Mouse (Mus musculus): ENCODE results near the gene Lrrc15. TPM values are rescaled to one million over a fixed set of nuclear protein-coding genes. Genes with fewer than 3 reads are reported as not detected.

The Lrrc15 gene
- total RNA-seq, 4 experiments from 2014 or later = not detected

GRCm38 (mm10) chr16:30278406-30278805 is 4.7 kb downstream of the Lrrc15 start:
- no peak for DNase-seq (ENCODE audit: low spot score in 2 of 2)

GRCm38 (mm10) chr16:30275558-30276340 is 7.3 kb downstream of the Lrrc15 start:
- no peak for DNase-seq (ENCODE audit: low spot score in 2 of 2)

GRCm38 (mm10) chr16:30273065-30273464 is 10.0 kb downstream of the Lrrc15 start:
- no peak for DNase-seq (ENCODE audit: low spot score in 2 of 2)

GRCm38 (mm10) chr16:30271941-30272595 is 11.0 kb downstream of the Lrrc15 start:
- DNase-seq (ENCODE audit: low spot score in 2 of 2) = no peak

DNA sequence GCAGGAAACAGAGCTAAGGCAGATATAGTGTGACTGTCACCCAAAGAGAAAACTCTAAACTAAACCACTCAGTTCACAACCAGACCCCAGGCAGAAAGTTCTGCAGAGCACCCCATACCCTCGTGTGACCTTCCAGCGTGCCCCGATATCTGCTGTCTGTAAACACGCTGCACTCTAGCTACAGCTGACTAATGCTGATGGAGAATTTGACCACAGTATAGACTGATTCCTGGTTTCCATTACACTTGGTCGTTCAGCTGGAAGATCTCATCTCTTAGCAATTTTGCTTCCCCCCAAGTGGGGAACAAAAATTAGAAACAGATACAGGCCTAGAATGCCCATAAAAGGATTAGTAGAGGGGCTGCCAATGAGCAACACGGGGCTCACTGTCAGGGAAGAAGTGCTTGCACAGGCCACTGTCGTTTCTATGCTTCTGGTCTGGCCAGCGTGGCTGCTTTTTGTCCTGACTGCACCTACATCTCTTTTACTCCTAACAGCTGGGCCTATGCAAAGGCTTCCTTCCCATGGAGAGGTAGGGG is 11.8 kb downstream of the Lrrc15 start:
- DNase-seq (ENCODE audit: low spot score in 2 of 2) = no peak

DNA sequence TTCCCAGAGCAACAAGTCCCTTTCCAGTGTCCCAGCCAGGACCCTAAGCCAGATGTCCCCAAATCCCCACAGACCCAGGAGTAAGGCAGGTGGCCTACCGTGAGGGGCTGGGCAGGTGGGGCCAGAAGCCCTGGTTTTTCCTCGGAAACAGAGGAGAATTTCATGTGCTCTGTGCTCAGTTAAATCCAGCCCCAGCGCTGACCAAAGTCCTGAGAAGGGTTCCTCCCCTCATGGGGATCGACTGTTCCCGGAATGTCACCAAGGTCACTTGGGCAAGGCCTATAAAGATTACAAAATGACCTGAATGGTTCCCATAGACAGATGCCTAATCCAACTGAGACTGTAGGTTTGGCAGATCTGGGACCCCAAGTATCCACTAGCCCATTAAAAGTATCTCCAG is 15.7 kb downstream of the Lrrc15 start, which contains the start of gene Cpn2:
Gene Cpn2 (minus strand): TSS at position 141 of the 400 bp plus-strand sequence.
- no peak for DNase-seq (ENCODE audit: low spot score in 2 of 2)

GRCm38 (mm10) chr16:30266561-30266960 is 16.5 kb downstream of the Lrrc15 start:
- no peak for DNase-seq (ENCODE audit: low spot score in 2 of 2)

- DNase-seq (ENCODE audit: low spot score in 2 of 2) = no peak
Measured at GRCm38 (mm10) chr16:30265611-30266010, 17.4 kb downstream of the Lrrc15 start.

DNA sequence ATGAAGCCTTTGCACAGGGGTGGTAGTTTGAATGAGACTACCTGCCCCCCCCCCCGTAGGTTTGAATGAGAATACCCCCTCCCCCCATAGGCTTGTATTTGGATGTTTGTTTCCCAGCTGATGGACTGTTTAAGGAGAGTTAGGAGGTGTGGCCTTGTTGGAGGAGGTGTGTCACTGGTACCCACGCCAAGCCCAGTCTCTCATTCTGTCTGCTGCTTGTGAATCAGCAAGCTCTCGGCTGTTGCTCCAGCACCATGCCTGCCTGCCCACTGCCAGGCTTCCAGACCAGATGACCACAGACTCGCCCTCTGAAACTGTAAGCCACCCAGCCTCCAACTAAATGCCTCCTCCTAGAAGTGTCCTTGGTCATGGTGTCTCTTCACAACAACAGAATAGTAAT is 19.9 kb downstream of the Lrrc15 start:
- no peak for DNase-seq (ENCODE audit: low spot score in 2 of 2)

DNA sequence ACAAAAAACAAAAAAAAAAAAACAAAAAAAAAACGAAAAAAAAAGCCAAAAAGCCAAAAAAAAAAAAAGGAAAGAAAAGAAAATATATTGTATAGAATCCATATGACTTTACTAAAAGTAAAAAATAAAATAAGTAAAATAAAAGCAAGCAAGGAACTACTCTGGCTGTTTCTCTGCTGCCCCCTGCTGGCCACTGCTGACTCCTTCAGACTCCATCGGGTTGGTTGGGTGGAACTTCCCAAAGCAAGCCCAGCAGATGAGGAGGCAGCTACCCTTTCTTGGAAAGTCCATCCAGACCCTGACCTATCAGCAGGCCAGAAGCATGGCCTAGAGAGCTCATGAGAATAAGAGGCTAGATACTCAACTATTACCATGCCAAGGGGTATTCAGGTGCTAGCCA is 20.4 kb downstream of the Lrrc15 start:
- DNase-seq (ENCODE audit: low spot score in 2 of 2) = peak in 1 of 2 experiments; percentile 40

GRCm38 (mm10) chr16:30262157-30262556 is 20.9 kb downstream of the Lrrc15 start:
- DNase-seq (ENCODE audit: low spot score in 2 of 2) = no peak

GRCm38 (mm10) chr16:30261341-30261740 is 21.7 kb downstream of the Lrrc15 start:
- DNase-seq (ENCODE audit: low spot score in 2 of 2) = no peak

- DNase-seq (ENCODE audit: low spot score in 2 of 2) = no peak
Measured at GRCm38 (mm10) chr16:30260012-30260635, 22.9 kb downstream of the Lrrc15 start.

DNA sequence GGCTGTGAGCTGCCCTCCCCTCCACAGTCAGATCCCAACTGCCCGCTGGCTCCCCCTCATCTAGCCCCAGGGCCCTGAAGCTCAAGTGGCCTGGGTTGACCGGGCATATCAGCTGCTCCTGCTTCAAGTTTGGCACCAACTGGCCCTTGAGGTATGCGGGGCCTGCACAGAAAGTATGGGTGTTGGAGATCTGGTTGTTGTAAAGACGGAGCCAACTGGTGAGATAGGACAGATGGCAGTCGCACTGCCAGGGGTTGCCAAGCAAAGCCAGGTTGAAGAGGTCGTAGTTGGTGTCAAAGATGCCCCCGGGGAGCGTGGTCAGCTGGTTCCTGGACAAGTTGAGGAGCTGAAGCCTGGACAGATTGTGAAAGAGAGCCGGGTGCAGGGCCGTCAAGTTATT is 23.6 kb downstream of the Lrrc15 start:
- DNase-seq (ENCODE audit: low spot score in 2 of 2) = no peak

- no peak for DNase-seq (ENCODE audit: low spot score in 2 of 2)
Measured at GRCm38 (mm10) chr16:30258441-30258840, 24.6 kb downstream of the Lrrc15 start.

- no peak for DNase-seq (ENCODE audit: low spot score in 2 of 2)
Measured at GRCm38 (mm10) chr16:30257718-30258117, 25.3 kb downstream of the Lrrc15 start.

DNA sequence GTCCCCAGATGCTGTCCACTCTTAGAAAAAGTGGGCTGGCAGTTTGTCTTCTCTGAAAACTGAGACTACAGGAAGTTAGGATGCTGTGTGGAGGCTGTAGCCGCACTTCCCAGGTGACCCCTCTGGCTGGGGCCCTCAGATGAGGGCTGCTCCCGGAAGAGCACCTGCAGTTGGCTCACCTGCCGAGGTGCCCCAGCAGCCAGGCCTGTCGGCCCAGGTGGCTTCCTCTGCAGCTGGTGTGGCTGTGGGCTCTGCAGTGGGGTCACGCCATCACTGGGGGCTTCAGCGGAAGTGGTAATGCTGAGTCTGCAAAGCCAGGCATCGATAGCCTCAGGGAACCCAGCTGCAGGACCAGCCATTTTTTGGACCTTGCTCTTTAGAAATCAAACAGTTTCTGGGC is 28.0 kb downstream of the Lrrc15 start:
- no peak for DNase-seq (ENCODE audit: low spot score in 2 of 2)

DNA sequence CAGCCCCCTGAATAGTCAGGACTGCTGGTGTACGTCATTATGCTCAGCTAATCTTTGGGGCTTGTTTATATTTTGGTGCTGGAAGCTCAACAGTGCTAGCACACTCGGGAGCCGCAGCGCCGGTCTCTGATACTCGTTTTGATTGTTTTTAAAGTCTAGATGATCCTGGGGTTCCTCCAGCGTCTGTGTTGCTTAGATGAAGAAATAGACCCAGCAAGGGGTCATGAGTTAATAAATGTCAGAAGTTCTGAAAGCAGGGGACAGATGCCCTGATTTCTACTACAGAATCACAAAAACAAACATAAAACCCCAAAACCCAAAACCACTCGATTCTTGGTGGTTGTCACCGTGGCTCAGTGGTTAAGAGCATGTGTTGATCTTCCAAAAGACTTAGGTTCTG is 29.2 kb downstream of the Lrrc15 start:
- no peak for DNase-seq (ENCODE audit: low spot score in 2 of 2)

DNA sequence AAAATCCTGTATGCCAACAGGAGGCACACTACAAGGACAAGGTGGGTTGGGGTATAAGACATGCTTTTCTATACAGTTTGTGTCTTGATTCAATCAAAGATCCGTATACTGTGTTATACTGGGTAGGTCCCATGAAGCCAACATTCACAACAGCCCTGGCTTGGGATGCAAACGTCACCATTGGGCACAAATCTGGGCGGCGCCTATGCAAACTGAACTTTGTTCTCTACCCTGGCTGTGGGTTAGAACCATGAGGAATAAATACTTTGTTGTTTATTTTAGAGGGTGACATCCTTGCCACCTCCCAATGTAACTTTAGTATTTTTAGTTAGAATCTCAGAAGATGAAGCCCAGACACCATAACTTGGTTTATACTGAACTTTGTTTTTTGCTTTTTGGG is 29.7 kb downstream of the Lrrc15 start:
- DNase-seq (ENCODE audit: low spot score in 2 of 2) = no peak

GRCm38 (mm10) chr16:30252003-30252418 is 31.0 kb downstream of the Lrrc15 start:
- peak; percentile 53 to 59 for DNase-seq (ENCODE audit: low spot score in 2 of 2)

- DNase-seq (ENCODE audit: low spot score in 2 of 2) = no peak
Measured at GRCm38 (mm10) chr16:30244037-30244700, 38.9 kb downstream of the Lrrc15 start.

- no peak for DNase-seq (ENCODE audit: low spot score in 2 of 2)
Measured at GRCm38 (mm10) chr16:30241623-30242022, 41.4 kb downstream of the Lrrc15 start.
